Comparison of ENCODE assay signal across 8 mouse cellular contexts in genomic region chr3:122924009-122924914, GRCm38 (mm10). TPM values are rescaled to one million over a fixed set of nuclear protein-coding genes. Genes with fewer than 3 reads are reported as not detected.
DNase-seq lines count a peak whose midpoint lies in the region; ATAC-seq and TF ChIP-seq lines count a peak whose summit lies in the region.

1810037I17Rik (plus strand) TSS chr3:122924203.

- peak; percentile 99 for ATAC-seq in kidney, embryonic 14.5 days (ENCODE audit: low FRiP score, low TSS enrichment)
- peak; percentile 98 for ATAC-seq in limb, embryonic 15.5 days (ENCODE audit: insufficient number of reproducible peaks, low FRiP score, low TSS enrichment, low read depth)

- peak within 1 kb of the TSS; percentile 71 for H3K4me3 ChIP-seq in bone marrow macrophage, adult 2 months (ENCODE audit: insufficient read depth, low read length)
- H3K4me3 ChIP-seq in embryonic fibroblast, embryonic 13.5 days (ENCODE audit: insufficient read depth, low read length), result peak within 1 kb of the TSS; percentile 79
- peak within 1 kb of the TSS; percentile 67 for H3K4me3 ChIP-seq in kidney, embryonic 14.5 days (ENCODE audit: low read length)
- H3K4me3 ChIP-seq in limb, embryonic 15.5 days, result peak within 1 kb of the TSS; percentile 57

- H3K27ac ChIP-seq in bone marrow macrophage, adult 2 months (ENCODE audit: insufficient read depth, low read depth, low read length), result peak within 1 kb of the TSS; percentile 24; the same call in 1 of the 2 replicates
- H3K27ac ChIP-seq in embryonic fibroblast, embryonic 13.5 days (ENCODE audit: insufficient read depth, low read length), result peak within 1 kb of the TSS; percentile 75
- H3K27ac ChIP-seq in kidney, embryonic 14.5 days (ENCODE audit: low read depth, low read length), result peak within 1 kb of the TSS; percentile 71
- peak within 1 kb of the TSS; percentile 88 for H3K27ac ChIP-seq in limb, embryonic 15.5 days

- H3K4me2 ChIP-seq in kidney, embryonic 14.5 days (replicated peaks; ENCODE audit: low read depth, low read length), result peak within 1 kb of the TSS; percentile 68
- peak within 1 kb of the TSS; percentile 51 for H3K4me2 ChIP-seq in limb, embryonic 15.5 days

- WGBS in kidney, embryonic 14.5 days, result 2% methylated on average over 68 of the region's 68 CpGs
- under 1% methylated on average over 68 of the region's 68 CpGs for WGBS in limb, embryonic 15.5 days

- TF ChIP-seq CTCF in bone marrow macrophage, adult 2 months (IDR thresholded peaks at IDR 0.05; ENCODE audit: low read depth, low read length), result no peak
- TF ChIP-seq CTCF in embryonic fibroblast, embryonic 13.5 days (IDR thresholded peaks at IDR 0.05; ENCODE audit: borderline replicate concordance, insufficient read depth, low read length), result no peak

- no peak for TF ChIP-seq POLR2A in bone marrow macrophage, adult 2 months (IDR thresholded peaks at IDR 0.05; ENCODE audit: borderline replicate concordance, low read depth, low read length)
- peak; percentile 91 for TF ChIP-seq POLR2A in embryonic fibroblast, embryonic 13.5 days (IDR thresholded peaks at IDR 0.05; ENCODE audit: low read depth, low read length)

- peak within 1 kb of the TSS; percentile 72 for H3K9ac ChIP-seq in kidney, embryonic 14.5 days (ENCODE audit: low read depth, low read length)
- H3K9ac ChIP-seq in limb, embryonic 15.5 days, result peak within 1 kb of the TSS; percentile 61

- peaks cover 5% of the 10 kb centered on the region; the same call in 1 of the 2 replicates for H3K36me3 ChIP-seq in kidney, embryonic 14.5 days (ENCODE audit: control insufficient read depth, insufficient read depth, low read length)
- H3K36me3 ChIP-seq in limb, embryonic 15.5 days, result peaks cover 12% of the 10 kb centered on the region

- DNase-seq in A20 (ENCODE audit: low read depth, low spot score), result peak; percentile 96
- DNase-seq in heart, adult 9 months (ENCODE audit: low spot score in 2 of 2), result peak; percentile 95 to 96
- DNase-seq in monocyte, adult 2 months (ENCODE audit: low read depth in 1 of 2, low spot score in 2 of 2), result peak; percentile 38 to 57
- DNase-seq in spleen, postnatal 36 days (ENCODE audit: low spot score in 2 of 2), result peak; percentile 91

- no peaks in the 10 kb centered on the region for H3K27me3 ChIP-seq in kidney, embryonic 14.5 days (ENCODE audit: control insufficient read depth, insufficient read depth, low read length)
- H3K27me3 ChIP-seq in limb, embryonic 15.5 days, result no peaks in the 10 kb centered on the region

- no peaks in the 10 kb centered on the region for H3K9me3 ChIP-seq in kidney, embryonic 14.5 days (ENCODE audit: control insufficient read depth, low read length)
- no peaks in the 10 kb centered on the region for H3K9me3 ChIP-seq in limb, embryonic 15.5 days

- peaks cover 4% of the 10 kb centered on the region; the same call in 1 of the 2 replicates for H3K4me1 ChIP-seq in bone marrow macrophage, adult 2 months (ENCODE audit: control insufficient read depth, insufficient read depth, low read length)
- H3K4me1 ChIP-seq in embryonic fibroblast, embryonic 13.5 days (ENCODE audit: control insufficient read depth, insufficient read depth, low read length), result peaks cover 6% of the 10 kb centered on the region; the same call in 1 of the 2 replicates
- H3K4me1 ChIP-seq in kidney, embryonic 14.5 days (ENCODE audit: control insufficient read depth, insufficient read depth, low read length), result peaks cover 6% of the 10 kb centered on the region; the same call in 1 of the 2 replicates
- 0 out of 2 replicates have a peak, but pooled peaks cover 4% of the 10 kb centered on the region for H3K4me1 ChIP-seq in limb, embryonic 15.5 days

RNA-seq across cellular contexts. Expression of gene 1810037I17Rik, which starts in this region (rescaled TPM):
- 61.9 and 73.6 TPM in 2 replicates for polyA plus RNA-seq in bone marrow macrophage, adult 2 months (2012; ENCODE audit: insufficient read depth, insufficient read length, missing spikeins)
- polyA plus RNA-seq in embryonic fibroblast, embryonic 13.5 days (2011; ENCODE audit: insufficient read length, low read depth, missing spikeins), result 72.3 and 85.7 TPM in 2 replicates
- polyA plus RNA-seq in kidney, embryonic 14.5 days (2014; fragmentation: Nextera tagmentation; extraction: Ambion mirVana), result 91.8 and 125 TPM in 2 replicates
- polyA plus RNA-seq in limb, embryonic 15.5 days (2015; fragmentation: Nextera tagmentation; extraction: Ambion mirVana), result 119 and 138 TPM in 2 replicates

Comparison
In these comparisons a context has a peak if more than half of its experiments do, and no peak if none do; other contexts are left out.
1. Peak in every context shown above with its lines: DNase-seq, ATAC-seq, H3K4me3 ChIP-seq and H3K27ac ChIP-seq.
2. H3K27ac ChIP-seq: peak in every context shown above with its lines; median percentile 88 in limb, embryonic 15.5 days; 75 in embryonic fibroblast, embryonic 13.5 days; 71 in kidney, embryonic 14.5 days; 24 in bone marrow macrophage, adult 2 months.